Mouse (Mus musculus) kidney, postnatal 0 days (tissue): ENCODE results near the gene Slc25a27. TPM values are rescaled to one million over a fixed set of nuclear protein-coding genes. Genes with fewer than 3 reads are reported as not detected.

ENCODE experiments used
- ATAC-seq: fragments of 200-750 bp; cut with Nextera tagmentation; replicated peaks from 2 replicates; pipeline ENCODE4 v1.8.0; 2017; ENCODE audit warnings: low read depth, moderate number of reproducible peaks, moderate TSS enrichment, moderate library complexity; ENCODE audit not compliant: low FRiP score
- DNase-seq: peaks from one replicate; pipeline ENCODE4 v3.0.0-alpha.2; 2016; ENCODE audit warnings: low spot score
- H3K27ac ChIP-seq: fragments of 300-500 bp; sonication (generic); 2 replicates; pipeline ENCODE4 v1.5.1; 2014; ENCODE audit warnings: mild to moderate bottlenecking
- H3K27me3 ChIP-seq: fragments of 300-500 bp; sonication (generic); 2 replicates; pipeline ENCODE4 v1.6.1; 2014; ENCODE audit warnings: low read length, mixed read lengths; ENCODE audit not compliant: insufficient read depth
- H3K36me3 ChIP-seq: fragments of 300-500 bp; sonication (generic); 2 replicates; pipeline ENCODE4 v1.6.1; 2014; ENCODE audit warnings: low read length, mixed read lengths; ENCODE audit not compliant: insufficient read depth
- H3K4me1 ChIP-seq: fragments of 300-500 bp; sonication (generic); replicated peaks from 2 replicates; pipeline ENCODE4 v1.6.1; 2014; ENCODE audit warnings: antibody characterized with exemption, low read length, mixed read lengths; ENCODE audit not compliant: insufficient read depth
- H3K4me2 ChIP-seq: fragments of 300-500 bp; sonication (generic); 2 replicates; pipeline ENCODE4 v1.6.1; 2014; ENCODE audit warnings: mild to moderate bottlenecking, low read length, moderate library complexity, mixed read lengths
- H3K4me3 ChIP-seq: fragments of 300-500 bp; sonication (generic); replicated peaks from 2 replicates; pipeline ENCODE4 v1.5.1; 2014; ENCODE audit warnings: low read depth, low read length
- H3K9ac ChIP-seq: fragments of 300-500 bp; sonication (generic); 2 replicates; pipeline ENCODE4 v1.6.1; 2014; ENCODE audit warnings: low read depth, low read length
- H3K9me3 ChIP-seq: fragments of 300-500 bp; sonication (generic); replicated peaks from 2 replicates; pipeline ENCODE4 v1.6.1; 2016; ENCODE audit warnings: low read length, inconsistent platforms, mixed read lengths
- CTCF ChIP-seq: IDR thresholded peaks from 2 replicates; pipeline ENCODE4 v1.5.1; 2016; ENCODE audit warnings: antibody characterized with exemption, low read depth, mild to moderate bottlenecking, moderate library complexity
- WGBS: fragments of 180-500 bp; shearing (Covaris S2); extraction: QIAGEN DNeasy Blood & Tissue Kit; methylation state at CpG from one replicate; pipeline ENCODE4 v1.1.7; 2014; 5-methylcytosine and 5-hydroxymethylcytosine counted together
- polyA plus RNA-seq: library from polyadenylated mRNA; unstranded; fragments of >200 nt; fragmentation: Nextera tagmentation; extraction: Ambion mirVana; gene quantifications from 2 replicates; pipeline ENCODE4 v1.2.1, GENCODE M21; 2015

Slc25a27 gene
- polyA plus RNA-seq, 1 experiment from 2014 or later = 6.8 TPM

DNA sequence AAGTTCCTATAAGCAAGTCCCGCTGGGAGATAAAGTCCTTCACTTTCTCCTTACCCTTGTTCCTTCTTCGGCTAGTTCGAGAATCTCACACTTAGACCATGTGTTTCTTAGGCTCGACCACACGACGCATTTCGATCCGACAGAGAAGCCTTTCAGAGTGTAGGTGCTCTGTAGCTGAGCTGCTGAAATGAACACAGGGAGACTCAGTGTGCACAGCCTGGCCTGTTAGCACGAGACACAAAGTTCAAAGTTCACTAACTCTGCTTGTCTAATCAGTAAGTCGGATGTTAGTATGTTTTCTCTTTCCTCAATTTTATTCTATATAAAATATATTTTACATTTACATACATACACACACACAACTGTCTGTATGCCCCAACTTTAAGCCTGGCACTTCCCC is 44.9 kb downstream of the Slc25a27 start:
- Histone ChIP-seq H3K4me1 (no peaks in the 10 kb centered on the region), H3K36me3 (no peaks in the 10 kb centered on the region), H3K4me2 (no peak overlapping the region), H3K27me3 (no peaks in the 10 kb centered on the region), H3K4me3 (no peak overlapping the region), H3K9ac (no peak overlapping the region), H3K9me3 (no peaks in the 10 kb centered on the region), H3K27ac (no peak overlapping the region)
- ATAC-seq = no peak
- DNase-seq = no peak
- TF ChIP-seq CTCF = no peak
- 88% methylated on average over 10 of the region's 10 CpGs for WGBS

DNA sequence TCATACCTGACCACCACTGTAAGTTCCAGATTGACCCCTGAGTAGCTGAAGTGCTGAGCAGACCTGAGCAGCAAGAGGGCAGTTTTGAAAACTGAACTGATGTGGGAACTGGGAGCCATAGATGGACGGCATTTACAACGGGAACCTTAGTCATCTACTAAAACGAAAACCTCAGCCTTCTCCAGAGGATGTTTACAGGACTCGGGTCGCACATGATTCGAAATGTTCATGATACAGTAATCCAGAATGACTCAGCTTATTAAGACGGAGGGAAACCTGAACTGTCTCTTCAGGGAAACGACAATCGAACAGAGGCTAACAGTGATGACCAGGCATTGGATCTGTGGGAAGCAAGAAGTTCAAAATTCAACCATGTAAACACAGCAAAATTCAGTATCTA is 47.9 kb downstream of the Slc25a27 start:
- no peak for TF ChIP-seq CTCF
- no peak for ATAC-seq
- Histone ChIP-seq H3K4me2 (no peak overlapping the region), H3K9me3 (no peaks in the 10 kb centered on the region), H3K27ac (no peak overlapping the region), H3K4me1 (no peaks in the 10 kb centered on the region), H3K4me3 (no peak overlapping the region), H3K27me3 (no peaks in the 10 kb centered on the region), H3K36me3 (no peaks in the 10 kb centered on the region), H3K9ac (no peak overlapping the region)
- WGBS = 85% methylated on average over 9 of the region's 9 CpGs
- no peak for DNase-seq

DNA sequence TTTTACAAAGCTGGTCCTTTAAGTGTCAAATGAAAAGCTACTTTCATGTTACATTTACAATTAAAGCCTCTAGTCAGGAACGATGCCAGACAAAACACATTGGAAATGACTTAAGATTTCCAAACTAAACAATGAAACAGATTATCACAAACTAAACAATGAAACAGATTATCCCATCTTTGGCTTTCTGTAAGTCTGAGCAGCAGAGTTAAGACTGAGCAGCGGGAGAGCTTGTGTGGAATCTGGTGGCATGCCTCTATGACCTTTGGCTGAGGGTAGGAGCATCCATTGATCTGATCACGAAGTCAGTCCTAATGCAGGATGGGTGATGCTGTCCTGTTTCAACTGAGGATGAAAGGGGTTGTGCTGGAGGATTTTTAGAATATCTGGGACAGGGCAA is 54.8 kb downstream of the Slc25a27 start:
- Histone ChIP-seq H3K9ac (no peak overlapping the region), H3K4me3 (no peak overlapping the region), H3K27ac (no peak overlapping the region), H3K27me3 (no peaks in the 10 kb centered on the region), H3K4me1 (no peaks in the 10 kb centered on the region), H3K9me3 (no peaks in the 10 kb centered on the region), H3K4me2 (no peak overlapping the region), H3K36me3 (no peaks in the 10 kb centered on the region)
- ATAC-seq (no peak), DNase-seq (no peak)
- TF ChIP-seq CTCF = no peak
- WGBS = 67% methylated on average over 3 of the region's 3 CpGs

DNA sequence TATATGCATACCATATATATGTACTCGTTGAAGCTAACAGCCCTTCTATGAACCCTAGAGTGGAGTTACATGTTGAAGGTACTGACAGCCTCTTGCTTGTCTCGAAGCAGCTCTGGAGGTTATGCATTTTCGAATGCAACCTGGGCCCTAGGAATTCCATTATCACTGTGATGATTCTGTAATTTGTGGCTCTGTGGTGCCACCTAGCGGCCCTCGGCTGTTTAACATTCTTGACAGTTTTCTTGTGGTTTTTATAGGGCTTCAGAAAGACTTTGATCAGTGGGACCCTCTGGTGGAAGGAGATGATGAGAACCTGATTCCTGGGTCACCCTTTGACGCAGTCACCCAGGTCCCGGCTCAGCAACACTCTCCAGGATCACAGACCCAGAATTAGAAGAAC is 55.4 kb downstream of the Slc25a27 start:
- Histone ChIP-seq H3K9ac (no peak overlapping the region), H3K27me3 (no peaks in the 10 kb centered on the region), H3K36me3 (no peaks in the 10 kb centered on the region), H3K4me3 (no peak overlapping the region), H3K4me2 (no peak overlapping the region), H3K27ac (no peak overlapping the region), H3K9me3 (no peaks in the 10 kb centered on the region), H3K4me1 (no peaks in the 10 kb centered on the region)
- ATAC-seq (no peak), DNase-seq (peak; percentile 81)
- 14% methylated on average over 7 of the region's 7 CpGs for WGBS
- TF ChIP-seq CTCF = peak; percentile 90

DNA sequence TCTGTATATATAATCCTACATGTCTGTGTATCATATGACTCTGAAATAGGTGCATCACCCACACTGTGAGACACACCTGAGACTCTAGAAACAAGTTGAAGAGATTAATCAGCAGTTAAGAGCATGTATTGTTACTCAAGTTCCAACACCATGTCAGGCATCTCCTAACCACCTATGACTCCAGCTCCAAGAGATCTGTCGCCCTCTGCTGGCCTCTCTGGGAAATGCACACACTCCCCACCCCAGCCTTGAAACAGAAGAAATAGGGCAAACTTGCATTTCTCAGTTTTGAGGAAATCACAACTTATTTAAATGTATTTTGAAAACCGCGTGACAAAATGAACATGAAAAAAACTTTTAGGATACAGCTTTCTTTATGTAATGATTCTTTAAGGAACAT is 60.3 kb downstream of the Slc25a27 start:
- Histone ChIP-seq H3K4me3 (no peak overlapping the region), H3K4me2 (no peak overlapping the region), H3K9me3 (no peaks in the 10 kb centered on the region), H3K27me3 (no peaks in the 10 kb centered on the region), H3K36me3 (no peaks in the 10 kb centered on the region), H3K9ac (no peak overlapping the region), H3K4me1 (no peaks in the 10 kb centered on the region), H3K27ac (no peak overlapping the region)
- DNase-seq = peak; percentile 73
- ATAC-seq = 0 out of 2 replicates have a peak, but pooled peaks have one; percentile 21
- WGBS = 16% methylated on average over 3 of the region's 3 CpGs
- TF ChIP-seq CTCF = peak; percentile 97

DNA sequence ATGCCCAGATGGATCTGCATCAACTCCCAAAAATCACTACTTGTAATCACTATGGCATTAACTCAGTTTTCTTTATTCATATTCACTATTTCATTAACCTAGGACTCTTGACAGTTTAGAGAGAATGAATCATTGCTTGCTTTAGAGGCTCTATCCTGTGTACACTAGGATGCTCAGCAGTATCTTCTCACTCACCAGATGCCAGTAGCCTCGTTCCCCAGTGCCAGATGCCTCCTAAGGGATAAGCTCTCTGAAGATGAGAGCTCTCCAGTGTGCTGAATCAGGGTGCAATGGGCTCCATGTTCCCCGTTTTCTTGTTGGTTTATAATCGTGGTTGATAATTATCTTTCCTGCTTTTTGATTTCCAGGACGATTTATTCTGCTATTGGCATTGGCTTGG is 68.3 kb downstream of the Slc25a27 start:
- Histone ChIP-seq H3K27me3 (no peaks in the 10 kb centered on the region), H3K9me3 (no peaks in the 10 kb centered on the region), H3K9ac (no peak overlapping the region), H3K4me3 (no peak overlapping the region), H3K4me1 (no peaks in the 10 kb centered on the region), H3K4me2 (no peak overlapping the region), H3K27ac (no peak overlapping the region), H3K36me3 (0 out of 2 replicates have a peak, but pooled peaks cover 4% of the 10 kb centered on the region)
- no peak for TF ChIP-seq CTCF
- ATAC-seq = no peak
- 68% methylated on average over 4 of the region's 4 CpGs for WGBS
- no peak for DNase-seq

DNA sequence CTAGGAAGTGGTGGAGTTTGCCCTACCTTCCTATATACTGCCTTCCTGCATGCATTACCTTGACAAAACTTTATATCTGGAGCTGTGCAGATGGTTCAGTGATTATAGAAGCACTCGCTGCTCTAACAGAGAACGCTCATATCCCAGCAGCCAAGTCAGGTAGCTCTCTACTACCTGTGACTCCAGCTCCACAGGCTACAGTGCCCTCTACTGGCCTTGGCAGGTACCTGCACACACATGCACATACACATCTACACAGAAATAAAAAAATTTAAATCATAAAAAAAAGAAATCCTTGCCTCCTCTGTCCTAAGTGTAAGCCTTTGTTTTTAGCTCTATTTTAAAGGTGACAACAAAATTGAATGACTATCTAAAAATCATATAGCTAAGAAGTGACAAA is 69.3 kb downstream of the Slc25a27 start:
- TF ChIP-seq CTCF = peak; percentile 40; the same call in 1 of the 2 replicates
- H3K4me3 ChIP-seq = no peak overlapping the region
- no peak overlapping the region for H3K9ac ChIP-seq
- no peaks in the 10 kb centered on the region for H3K27me3 ChIP-seq
- 95% methylated on average over 2 of the region's 2 CpGs for WGBS
- H3K4me1 ChIP-seq = no peaks in the 10 kb centered on the region
- H3K27ac ChIP-seq = no peak overlapping the region
- no peak overlapping the region for H3K4me2 ChIP-seq
- no peak for DNase-seq
- H3K36me3 ChIP-seq = 0 out of 2 replicates have a peak, but pooled peaks cover 4% of the 10 kb centered on the region
- ATAC-seq = no peak
- H3K9me3 ChIP-seq = no peaks in the 10 kb centered on the region
